Mouse (Mus musculus) erythroblast, embryonic 14.5 days (primary cell): ENCODE data around the gene Ears2. TPM values are rescaled to one million over a fixed set of nuclear protein-coding genes. Genes with fewer than 3 reads are reported as not detected.
A peak's percentile ranks its signal among the peaks of the same experiment; 100 is the strongest.

Source experiments
- H3K27me3 ChIP-seq: 2 replicates; pipeline ENCODE4 v1.6.1; 2012; ENCODE audit warnings: inconsistent platforms; ENCODE audit not compliant: control insufficient read depth
- H3K36me3 ChIP-seq: 2 replicates; pipeline ENCODE4 v1.6.1; 2012; ENCODE audit warnings: mild to moderate bottlenecking, inconsistent platforms; ENCODE audit not compliant: control insufficient read depth
- H3K4me1 ChIP-seq: 2 replicates; pipeline ENCODE4 v1.6.1; 2012; ENCODE audit warnings: inconsistent platforms; ENCODE audit not compliant: control insufficient read depth
- H3K4me3 ChIP-seq: replicated peaks from 2 replicates; pipeline ENCODE3; 2012; ENCODE audit warnings: moderate library complexity, mild to moderate bottlenecking, inconsistent platforms
- H3K9me3 ChIP-seq: 2 replicates; pipeline ENCODE4 v1.6.1; 2012; ENCODE audit warnings: low read length, inconsistent platforms, mixed read lengths; ENCODE audit not compliant: control insufficient read depth
- GATA1 ChIP-seq: IDR thresholded peaks from 2 replicates; pipeline ENCODE4 v1.6.1; 2012; ENCODE audit warnings: low read length, inconsistent platforms, mixed read lengths
- TAL1 ChIP-seq: IDR thresholded peaks from 3 replicates; pipeline ENCODE4 v1.6.1; 2012; ENCODE audit warnings: low read length, inconsistent platforms, mixed read lengths
- polyA plus RNA-seq: library from polyadenylated mRNA; stranded (reverse); fragments of >175 nt; gene quantifications from 2 replicates; pipeline ENCODE4 v1.2.3, GENCODE M21; 2012

The Ears2 gene
- polyA plus RNA-seq, 1 experiment, result 0.10 TPM

- TF ChIP-seq GATA1, result no peak
- no peak for TF ChIP-seq TAL1
- Histone ChIP-seq H3K27me3 (no peaks in the 10 kb centered on the region), H3K36me3 (peaks cover 77% of the 10 kb centered on the region), H3K4me1 (no peaks in the 10 kb centered on the region), H3K9me3 (no peaks in the 10 kb centered on the region), H3K4me3 (no peak overlapping the region)
Observed at GRCm38 (mm10) chr7:122081071-122081470, 14.0 kb upstream of the Ears2 start.

DNA sequence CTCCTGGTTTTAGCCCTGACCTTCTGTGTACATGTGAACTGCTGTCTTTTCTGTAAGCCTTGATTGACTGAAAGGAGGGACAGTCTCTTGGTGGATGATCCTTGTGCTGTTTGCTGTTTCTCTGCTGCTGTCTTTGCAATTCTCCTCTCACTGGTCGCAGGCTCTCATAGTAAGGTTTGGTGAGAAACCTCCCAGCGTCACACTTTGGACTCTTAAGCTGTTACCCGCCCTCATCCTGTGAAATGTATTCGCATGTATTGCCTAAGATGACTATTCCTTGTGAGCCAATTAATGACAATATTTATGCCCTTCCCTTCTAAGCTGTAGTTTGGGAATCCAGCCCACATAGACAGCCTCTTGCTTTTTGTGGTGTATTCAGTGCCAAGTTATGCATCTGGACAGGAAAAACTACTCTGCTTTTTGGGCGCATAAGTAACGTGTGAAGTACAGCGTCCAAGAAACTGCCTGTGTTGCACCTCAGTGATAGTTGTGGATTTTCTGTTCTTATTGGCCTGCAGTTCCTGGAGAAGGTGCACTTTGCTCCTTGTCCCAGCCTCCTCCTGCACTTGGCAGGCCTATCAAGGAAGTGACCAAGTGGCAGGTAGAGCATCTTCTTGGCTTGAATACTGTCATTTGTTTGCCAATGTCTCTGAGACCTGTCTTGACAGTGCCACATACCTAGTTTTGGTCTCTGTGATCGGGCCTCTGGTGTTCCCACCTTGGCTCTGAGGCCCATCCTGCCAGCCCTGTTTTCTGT lies 12.9 kb upstream of the Ears2 start:
- peaks cover 80% of the 10 kb centered on the region for H3K36me3 ChIP-seq
- no peaks in the 10 kb centered on the region for H3K9me3 ChIP-seq

GRCm38 (mm10) chr7:122074374-122074773 lies 7.3 kb upstream of the Ears2 start:
- Histone ChIP-seq H3K9me3 (no peaks in the 10 kb centered on the region), H3K4me3 (no peak overlapping the region), H3K4me1 (peaks cover 9% of the 10 kb centered on the region), H3K36me3 (peaks cover 86% of the 10 kb centered on the region), H3K27me3 (no peaks in the 10 kb centered on the region)
- TF ChIP-seq GATA1 (no peak), TAL1 (no peak)

More for the DNA sequence above, 12.9 kb upstream of the Ears2 start:
- no peak for TF ChIP-seq GATA1
- no peak for TF ChIP-seq TAL1
- Histone ChIP-seq H3K27me3 (no peaks in the 10 kb centered on the region), H3K4me3 (no peak overlapping the region), H3K4me1 (no peaks in the 10 kb centered on the region)

DNA sequence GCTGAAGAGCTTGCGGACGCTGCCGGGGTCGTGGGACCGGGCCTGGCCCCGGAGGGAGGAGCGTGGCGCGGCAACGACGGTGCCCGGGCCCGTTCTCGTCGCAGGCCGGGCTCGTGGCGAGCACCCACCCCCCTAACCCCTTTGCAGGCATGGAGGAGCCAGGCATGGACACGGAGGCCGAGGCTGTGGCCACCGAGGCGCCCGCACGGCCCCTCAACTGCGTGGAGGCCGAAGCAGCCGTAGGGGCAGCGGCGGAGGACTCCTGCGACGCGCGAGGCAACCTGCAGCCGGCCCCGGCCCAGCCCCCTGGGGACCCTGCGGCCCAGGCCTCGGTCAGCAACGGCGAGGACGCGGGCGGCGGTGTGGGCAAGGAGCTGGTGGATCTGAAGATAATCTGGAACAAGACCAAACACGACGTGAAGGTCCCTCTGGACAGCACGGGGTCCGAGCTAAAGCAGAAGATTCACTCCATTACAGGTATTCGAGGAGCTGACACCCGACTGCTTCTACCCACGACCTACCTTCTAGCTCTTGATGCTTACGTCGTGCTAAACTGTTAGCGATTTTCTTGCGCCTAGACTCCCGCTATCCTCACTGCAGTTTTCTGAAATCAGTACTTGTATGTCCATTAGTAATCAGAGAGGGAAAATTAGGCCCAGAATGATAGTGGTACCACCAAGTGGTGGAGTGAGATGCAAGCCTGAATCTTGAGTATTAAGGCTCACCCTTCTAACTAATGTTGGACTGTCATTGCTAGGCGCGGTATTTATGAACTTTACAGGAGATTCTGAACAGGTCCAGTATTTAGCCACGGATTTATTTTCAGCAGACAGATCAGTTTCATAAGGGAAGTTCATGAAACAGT lies 686 bp upstream of the Ears2 start:
- Histone ChIP-seq H3K27me3 (no peaks in the 10 kb centered on the region), H3K4me1 (peaks cover 37% of the 10 kb centered on the region), H3K4me3 (peak overlapping the region; percentile 94), H3K36me3 (peaks cover 34% of the 10 kb centered on the region), H3K9me3 (no peaks in the 10 kb centered on the region)
- TF ChIP-seq TAL1 (no peak), GATA1 (no peak)

DNA sequence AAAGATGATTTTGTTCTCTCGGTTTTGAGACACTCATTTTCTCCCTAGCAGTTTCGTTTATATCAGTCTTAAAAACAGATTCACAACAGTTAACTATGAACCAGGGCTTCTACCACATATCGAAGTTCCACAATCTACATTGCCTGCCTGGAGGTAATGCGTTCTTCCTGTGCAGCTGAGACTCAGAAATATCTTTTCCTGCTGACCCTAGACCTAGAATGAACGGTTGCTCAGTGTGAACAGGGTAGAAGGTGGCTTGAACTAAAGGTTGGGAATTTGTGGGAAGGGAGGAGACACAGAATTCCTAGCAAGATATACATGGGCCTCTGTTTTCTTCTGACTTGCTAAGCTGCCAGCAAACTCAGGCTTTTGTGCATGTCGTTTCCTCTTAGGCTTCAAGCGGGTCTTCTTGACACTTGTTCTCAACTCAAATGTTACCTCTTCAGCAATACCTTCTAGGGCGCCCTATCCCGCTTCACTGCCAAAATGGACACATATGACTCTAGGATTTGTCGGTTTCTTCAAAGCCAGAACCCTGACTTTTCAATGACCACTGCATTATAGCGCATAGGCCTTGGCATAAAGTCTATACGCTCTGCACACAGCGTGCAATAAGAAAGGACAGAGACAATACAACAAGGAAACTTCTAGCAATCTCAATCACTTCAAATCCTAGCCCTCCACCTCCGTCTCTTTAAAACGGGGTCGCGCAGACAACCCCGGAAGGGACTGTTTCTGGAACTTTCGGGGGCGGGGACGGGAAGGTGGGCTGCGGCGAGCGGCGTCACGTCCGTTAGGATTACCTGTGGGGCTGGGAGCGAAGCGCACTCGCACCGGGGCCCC lies 740 bp downstream of the Ears2 start:
- TF ChIP-seq TAL1, result no peak
- no peak for TF ChIP-seq GATA1
- H3K36me3 ChIP-seq, result peaks cover 25% of the 10 kb centered on the region
- H3K4me3 ChIP-seq, result peak overlapping the region; percentile 94
- no peaks in the 10 kb centered on the region for H3K9me3 ChIP-seq
- peaks cover 37% of the 10 kb centered on the region for H3K4me1 ChIP-seq
- no peaks in the 10 kb centered on the region for H3K27me3 ChIP-seq

DNA sequence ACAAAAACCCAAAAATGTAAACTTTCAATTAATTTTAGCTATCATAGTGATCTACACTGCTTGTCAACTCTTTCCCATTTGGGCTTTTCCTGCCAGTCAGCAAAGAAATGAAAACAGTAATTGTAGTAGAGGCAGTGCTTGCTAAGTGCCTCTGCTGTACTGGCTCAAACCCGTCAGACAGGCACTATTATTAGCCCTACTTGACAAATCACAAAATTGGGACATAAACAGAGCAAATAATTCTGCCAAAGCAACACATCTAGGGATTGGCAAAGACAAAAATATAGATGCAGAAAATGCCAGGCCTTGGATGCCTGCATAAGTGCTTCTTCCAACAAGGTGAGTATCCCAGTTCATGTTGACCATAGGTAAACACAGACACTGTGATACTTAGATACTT lies 1.4 kb downstream of the Ears2 start:
- TF ChIP-seq GATA1 (no peak), TAL1 (no peak)
- H3K9me3 ChIP-seq, result no peaks in the 10 kb centered on the region
- no peaks in the 10 kb centered on the region for H3K27me3 ChIP-seq
- peak overlapping the region; percentile 94 for H3K4me3 ChIP-seq
- peaks cover 22% of the 10 kb centered on the region for H3K36me3 ChIP-seq
- peaks cover 37% of the 10 kb centered on the region for H3K4me1 ChIP-seq

- TF ChIP-seq GATA1, result no peak
- no peak for TF ChIP-seq TAL1
- Histone ChIP-seq H3K4me1 (no peaks in the 10 kb centered on the region), H3K4me3 (no peak overlapping the region), H3K27me3 (no peaks in the 10 kb centered on the region), H3K9me3 (no peaks in the 10 kb centered on the region), H3K36me3 (peaks cover 33% of the 10 kb centered on the region)
Observed at GRCm38 (mm10) chr7:122056633-122057032, 10.4 kb downstream of the Ears2 start.

DNA sequence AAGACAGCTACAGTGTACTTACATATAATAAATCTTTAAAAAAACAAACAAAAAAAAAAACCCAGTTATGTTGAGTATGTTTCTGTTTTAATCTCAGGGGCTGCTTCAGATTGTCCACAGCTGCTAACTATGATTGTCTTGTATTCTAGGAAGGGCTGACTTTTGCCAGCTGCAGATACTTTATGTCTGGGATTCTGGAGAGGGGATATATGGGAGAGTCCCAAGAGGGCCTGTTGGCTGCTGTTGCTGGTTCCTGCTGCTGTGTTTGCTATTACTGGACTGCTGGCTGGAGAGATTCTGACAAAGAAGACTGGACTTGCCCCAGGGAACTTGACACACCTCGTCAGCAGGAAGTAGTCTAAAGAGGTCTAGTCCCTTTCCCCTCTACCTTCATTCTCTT lies 16.2 kb downstream of the Ears2 start:
- TF ChIP-seq GATA1, result no peak
- no peak for TF ChIP-seq TAL1
- H3K9me3 ChIP-seq, result no peaks in the 10 kb centered on the region
- peaks cover 28% of the 10 kb centered on the region for H3K36me3 ChIP-seq
- no peaks in the 10 kb centered on the region for H3K27me3 ChIP-seq
- H3K4me3 ChIP-seq, result no peak overlapping the region
- peaks cover 13% of the 10 kb centered on the region for H3K4me1 ChIP-seq

- peaks cover 24% of the 10 kb centered on the region for H3K36me3 ChIP-seq
- no peaks in the 10 kb centered on the region for H3K9me3 ChIP-seq
- H3K4me1 ChIP-seq, result peaks cover 21% of the 10 kb centered on the region
- H3K27me3 ChIP-seq, result no peaks in the 10 kb centered on the region
- no peak overlapping the region for H3K4me3 ChIP-seq
- TF ChIP-seq TAL1, result no peak
- no peak for TF ChIP-seq GATA1
Observed at GRCm38 (mm10) chr7:122048191-122048590, 18.9 kb downstream of the Ears2 start.
